Mouse (Mus musculus) T-cell, adult 2 months (primary cell): Measurements from ENCODE around the gene Agbl2.
"Not testable (repeated sequence)": the region's sequence is repeated elsewhere in the genome, so short reads cannot be mapped to it uniquely, and the experiment has no call there.

Experiments
- DNase-seq: peaks from one replicate; pipeline ENCODE4 v3.0.0; 2022; ENCODE audit warnings: low spot score

Gene Agbl2

GRCm38 (mm10) chr2:90816144-90816543, 33.6 kb downstream of the Agbl2 start:
- DNase-seq = no peak

GRCm38 (mm10) chr2:90818710-90819109, 36.2 kb downstream of the Agbl2 start:
- no peak for DNase-seq

- DNase-seq = no peak
Measured at GRCm38 (mm10) chr2:90820894-90821293, 38.4 kb downstream of the Agbl2 start.

- no peak for DNase-seq
Measured at GRCm38 (mm10) chr2:90822978-90823377, 40.5 kb downstream of the Agbl2 start.

- DNase-seq = no peak
Measured at GRCm38 (mm10) chr2:90823781-90824180, 41.3 kb downstream of the Agbl2 start.

GRCm38 (mm10) chr2:90824528-90824927, 42.0 kb downstream of the Agbl2 start:
- DNase-seq = not testable (repeated sequence)

- DNase-seq = no peak
Measured at GRCm38 (mm10) chr2:90825515-90826172, 43.1 kb downstream of the Agbl2 start.

GRCm38 (mm10) chr2:90828739-90829138, 46.2 kb downstream of the Agbl2 start:
- DNase-seq = no peak

GRCm38 (mm10) chr2:90833502-90833901, 51.0 kb downstream of the Agbl2 start:
- no peak for DNase-seq

GRCm38 (mm10) chr2:90838621-90839020, 56.1 kb downstream of the Agbl2 start:
- DNase-seq = no peak

- no peak for DNase-seq
Measured at GRCm38 (mm10) chr2:90843666-90844065, 61.1 kb downstream of the Agbl2 start.

GRCm38 (mm10) chr2:90844262-90844661, 61.7 kb downstream of the Agbl2 start:
- no peak for DNase-seq

- DNase-seq = no peak
Measured at GRCm38 (mm10) chr2:90845234-90845633, 62.7 kb downstream of the Agbl2 start.

GRCm38 (mm10) chr2:90846171-90846570, 63.6 kb downstream of the Agbl2 start:
- DNase-seq = no peak

GRCm38 (mm10) chr2:90846597-90846954, 64.0 kb downstream of the Agbl2 start:
- DNase-seq = no peak

- peak; percentile 95 for DNase-seq
Measured at GRCm38 (mm10) chr2:90846955-90847680, 64.6 kb downstream of the Agbl2 start, which contains the start of gene Mtch2. Mtch2 (plus strand) TSS chr2:90847155.

GRCm38 (mm10) chr2:90847681-90848050, 65.1 kb downstream of the Agbl2 start:
- no peak for DNase-seq

- no peak for DNase-seq
Measured at GRCm38 (mm10) chr2:90848331-90848730, 65.8 kb downstream of the Agbl2 start.

- no peak for DNase-seq
Measured at GRCm38 (mm10) chr2:90850401-90850800, 67.9 kb downstream of the Agbl2 start.

GRCm38 (mm10) chr2:90861486-90861885, 79.0 kb downstream of the Agbl2 start:
- no peak for DNase-seq

GRCm38 (mm10) chr2:90864184-90864583, 81.7 kb downstream of the Agbl2 start:
- no peak for DNase-seq

GRCm38 (mm10) chr2:90866524-90866923, 84.0 kb downstream of the Agbl2 start:
- peak; percentile 67 for DNase-seq

GRCm38 (mm10) chr2:90870136-90870601, 87.6 kb downstream of the Agbl2 start:
- no peak for DNase-seq
